Mouse (Mus musculus) CH12F3 (cell line): ENCODE measurements around the gene Mrpl54.

Experiments used
- in situ Hi-C: fragments of 300-500 bp; cut with MboI; formaldehyde crosslinking; loops from 2 replicates; pipeline ENCODE4 v1.14.3; 2020; ENCODE audit warnings: low sequenced_read_pairs

Gene Mrpl54

DNA sequence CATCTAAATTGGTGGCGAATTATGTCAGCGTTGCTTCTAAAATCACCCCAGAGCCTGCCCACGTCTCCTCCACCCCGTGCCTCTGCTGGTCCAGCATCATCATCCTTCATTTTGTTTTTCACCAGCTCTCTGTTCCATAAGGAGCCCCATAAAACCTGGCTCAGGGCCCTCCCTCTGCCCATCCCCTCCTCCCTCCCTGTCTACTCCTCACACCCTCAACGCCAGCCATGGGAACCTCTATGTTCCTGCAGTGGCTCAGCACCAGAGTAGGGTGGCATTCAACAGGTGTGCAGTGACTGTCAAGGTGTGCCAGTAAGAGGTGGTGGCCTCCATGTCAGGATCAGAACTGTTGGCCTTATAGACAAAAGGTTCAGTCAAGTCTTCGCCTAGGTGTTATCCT, 28.5 kb upstream of the Mrpl54 start:
- in situ Hi-C loops: no loop called here

DNA sequence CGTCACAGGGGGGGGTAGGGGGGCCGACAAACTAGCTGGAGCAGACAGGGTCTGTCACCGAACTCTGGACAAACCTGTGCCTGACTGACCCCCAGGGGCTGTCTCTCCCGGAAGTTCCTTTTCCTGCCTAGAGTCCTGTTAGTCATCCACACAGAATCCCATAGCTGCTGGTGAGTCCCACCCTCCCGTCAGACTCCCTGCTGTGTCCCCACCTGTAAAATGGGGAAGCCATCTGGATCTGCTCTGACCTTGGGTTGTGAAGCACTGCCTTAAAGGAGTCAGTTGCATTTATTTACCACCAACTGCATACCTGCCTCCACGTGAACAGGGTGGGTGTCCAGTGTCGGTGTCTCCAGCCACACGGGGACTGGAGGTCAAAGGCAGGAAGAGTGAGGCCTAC, 27.7 kb upstream of the Mrpl54 start:
- in situ Hi-C loops: no loop called here

DNA sequence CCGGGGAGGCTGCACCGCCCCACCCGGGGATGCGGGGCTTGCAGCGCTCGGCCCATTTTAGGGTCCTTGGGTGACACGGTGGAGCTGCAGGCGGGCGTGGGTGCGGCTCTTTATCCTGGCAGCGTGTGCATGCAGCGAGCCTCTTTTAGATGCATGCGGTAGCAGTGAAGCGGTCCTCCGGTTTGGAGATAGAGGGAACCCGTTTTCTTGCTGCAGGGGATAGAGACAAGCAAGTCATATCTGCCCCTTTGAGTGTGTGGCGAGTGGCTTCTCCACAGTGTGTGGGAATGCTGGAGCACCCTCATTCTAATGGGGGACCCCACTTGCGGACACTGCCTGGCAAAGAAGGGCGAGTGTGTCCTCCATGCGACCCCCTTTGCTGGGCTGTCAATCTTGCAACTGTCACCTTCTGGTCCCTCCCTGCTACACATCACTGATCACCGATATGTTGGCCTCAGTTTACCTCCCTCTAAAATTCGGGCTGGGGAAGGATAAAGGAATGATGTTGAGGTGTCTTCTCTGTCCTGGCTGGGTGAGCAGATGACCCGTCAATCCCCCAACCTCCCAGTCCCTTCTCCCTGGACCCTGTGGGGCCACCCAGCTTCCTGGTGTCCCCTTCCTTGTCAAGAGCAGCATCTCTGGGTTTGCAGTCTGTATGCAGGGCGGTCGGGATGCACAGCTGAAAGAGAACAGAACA, 26.7 kb upstream of the Mrpl54 start:
- in situ Hi-C loops: no loop called here

DNA sequence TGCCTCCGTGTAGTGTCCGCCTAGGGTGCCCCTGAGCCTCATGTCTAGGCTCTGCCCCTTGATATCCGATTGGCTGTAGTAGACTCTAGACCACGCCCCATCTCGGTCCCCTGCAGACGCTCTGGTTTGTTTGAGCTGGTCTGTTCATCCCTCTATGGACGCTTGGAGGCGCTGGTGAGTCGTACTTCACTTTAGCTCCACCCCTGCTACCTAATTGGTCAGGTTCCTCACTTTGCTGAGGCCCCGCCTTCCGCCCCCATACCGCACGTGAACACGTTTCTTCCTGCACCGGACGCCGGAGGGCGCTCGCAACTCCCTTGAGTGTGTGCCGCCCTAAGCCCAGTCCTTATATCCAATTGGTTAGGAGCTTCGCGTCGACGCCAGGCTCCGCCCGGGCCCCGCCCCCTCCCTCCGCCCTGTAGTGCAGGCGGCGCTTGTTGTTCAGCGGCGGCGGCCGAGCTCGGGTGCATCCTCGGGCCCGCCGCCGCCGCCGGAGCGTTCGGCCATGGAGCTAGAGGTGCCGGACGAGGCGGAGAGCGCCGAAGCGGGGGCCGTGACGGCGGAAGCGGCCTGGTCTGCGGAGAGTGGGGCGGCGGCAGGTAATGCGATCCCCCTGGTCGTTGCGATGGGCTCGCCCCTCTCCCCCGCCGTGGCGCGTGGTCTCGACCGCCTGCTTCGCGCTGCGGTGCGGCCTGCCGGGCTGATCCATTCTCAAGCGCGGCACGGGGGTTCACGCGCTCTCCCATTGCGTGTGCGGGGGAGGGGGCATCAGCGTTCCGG, 26.0 kb upstream of the Mrpl54 start, which contains the start of gene Pip5k1c:
Gene Pip5k1c, plus strand, starts transcription at position 410 of the 780 bp plus-strand sequence.
- in situ Hi-C loops: no loop called here

DNA sequence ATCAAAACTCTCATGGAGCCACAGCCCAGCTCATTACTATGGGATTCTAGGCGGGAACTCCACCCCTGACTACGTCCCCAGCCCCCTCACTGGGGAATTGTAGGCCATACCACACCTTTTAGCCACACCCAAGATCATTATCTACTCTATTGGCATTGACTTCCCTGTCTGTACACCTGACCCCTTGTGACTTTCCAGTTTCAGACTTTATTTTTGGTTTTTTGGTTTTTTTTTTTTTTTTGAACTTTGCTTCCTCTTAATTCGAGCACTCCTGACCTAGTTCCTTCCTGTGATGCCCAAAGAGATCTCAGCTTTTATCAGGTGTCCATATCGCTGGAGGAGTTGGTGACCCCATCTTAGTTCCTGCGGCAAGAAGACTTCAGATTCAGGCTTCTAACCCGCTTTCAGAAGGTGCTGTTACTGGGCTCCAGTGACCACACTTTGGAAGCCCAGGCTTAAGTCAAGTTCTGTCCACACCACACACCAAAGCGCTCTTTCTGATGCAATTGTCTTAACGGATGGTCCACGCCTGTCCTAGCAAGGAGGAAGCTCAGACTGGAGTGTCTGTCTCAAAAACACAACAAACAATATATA, 24.9 kb upstream of the Mrpl54 start, which contains the start of gene Tjp3:
Gene Tjp3, minus strand, starts transcription at position 71 of the 594 bp plus-strand sequence.
- in situ Hi-C loops: no loop called here

DNA sequence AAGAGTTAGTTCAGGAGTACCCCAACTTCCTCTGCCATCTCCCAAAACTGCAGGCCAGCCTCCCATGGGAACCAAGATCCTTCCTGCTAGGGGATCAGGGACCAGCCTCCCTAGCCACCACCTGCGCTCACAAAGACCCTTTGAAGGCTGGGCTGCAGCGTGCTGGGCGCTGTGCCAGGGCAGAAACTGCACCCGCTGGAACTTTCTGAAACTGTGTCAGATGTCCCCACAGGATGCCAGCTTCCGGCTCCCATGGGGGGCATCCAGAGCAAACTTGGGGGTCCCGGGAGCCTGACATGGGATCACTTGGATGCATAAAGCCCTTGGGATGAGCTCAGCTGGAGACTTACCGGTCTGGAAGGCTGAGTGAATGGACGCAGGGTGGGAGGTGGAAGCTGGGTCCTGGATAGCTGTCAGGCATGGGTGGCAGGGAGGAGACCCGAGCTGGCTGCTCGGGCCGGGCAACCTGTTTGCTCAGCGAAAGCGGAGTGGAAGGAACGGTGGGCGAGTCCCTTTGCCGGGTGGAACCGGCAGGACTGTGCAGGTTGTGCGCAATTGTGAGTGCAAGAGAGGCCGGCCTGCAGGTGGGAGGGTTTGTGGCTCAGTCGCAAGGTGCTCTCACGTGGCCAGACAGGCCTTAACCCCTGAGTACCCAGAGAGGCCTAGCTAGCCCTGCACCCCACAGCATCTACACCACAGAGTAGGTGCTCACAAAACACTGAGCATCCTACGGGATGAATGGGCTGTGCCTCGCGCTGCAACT, 24.1 kb upstream of the Mrpl54 start:
- in situ Hi-C loops: no loop called here

DNA sequence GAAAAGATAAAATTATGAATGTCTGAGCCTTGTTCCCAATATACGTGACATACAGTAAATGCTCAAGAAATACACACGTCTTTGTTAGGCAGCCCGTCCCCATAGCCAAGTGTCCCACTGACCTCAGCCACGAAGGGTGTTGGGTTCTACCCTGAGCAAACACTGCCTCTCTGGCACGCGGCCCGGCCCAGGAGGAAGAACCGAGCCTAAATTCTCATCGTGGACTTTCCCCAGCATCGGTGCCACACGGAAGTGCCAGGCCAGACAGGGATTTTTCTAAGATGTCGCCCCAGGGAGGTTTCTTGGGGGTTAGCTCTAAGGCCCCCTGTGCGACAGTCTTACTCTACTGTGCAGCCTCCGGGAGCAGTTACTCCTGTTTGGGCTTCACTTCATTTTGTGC, 23.1 kb upstream of the Mrpl54 start:
- in situ Hi-C loops: loop anchor here (5.0 kb wide), 1 partner anchor 52 kb away; the partner anchor contains the start of gene Gipc3

DNA sequence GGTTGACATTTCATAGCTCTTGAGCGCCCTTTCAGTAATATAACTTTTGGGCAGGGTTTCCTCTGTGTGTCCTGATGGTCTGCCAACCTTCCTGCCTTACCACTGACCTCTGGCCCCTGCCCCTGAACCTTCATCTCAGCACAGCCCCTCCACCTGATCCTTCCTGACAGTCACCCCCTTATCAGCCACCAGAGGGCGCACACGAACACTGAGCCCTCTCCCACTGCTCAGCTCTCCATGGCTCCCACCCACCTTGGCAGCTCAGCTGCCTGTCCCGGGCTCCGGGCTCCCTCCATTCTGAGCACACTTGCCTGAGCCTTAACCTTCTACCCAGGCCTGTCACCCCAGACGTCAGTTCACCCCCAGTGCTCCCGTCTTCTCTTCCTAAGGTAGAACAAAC, 22.5 kb upstream of the Mrpl54 start:
- in situ Hi-C loops: loop anchor here (5.0 kb wide), 1 partner anchor 53 kb away; the partner anchor contains the start of gene Gipc3

DNA sequence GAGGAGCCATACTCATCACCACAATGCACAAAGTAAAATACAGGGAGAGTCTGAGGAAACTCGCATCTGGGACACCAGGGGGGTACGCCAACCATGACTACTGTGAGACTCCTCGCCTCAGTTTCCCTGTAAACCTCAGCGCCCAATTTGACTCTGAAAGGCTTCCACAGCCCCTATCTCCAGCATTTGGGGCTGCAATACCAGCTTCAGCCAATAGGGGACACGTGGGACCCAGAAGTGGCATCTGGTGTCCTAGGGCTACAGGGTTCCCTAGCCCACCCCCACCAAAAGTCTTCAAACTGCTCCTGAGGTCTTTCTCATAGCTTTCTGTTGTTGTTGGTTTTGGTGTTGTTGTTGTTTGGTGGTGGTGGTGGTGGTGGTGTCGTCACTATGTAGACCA, 21.9 kb upstream of the Mrpl54 start:
- in situ Hi-C loops: loop anchor here (5.0 kb wide), 1 partner anchor 54 kb away; the partner anchor contains the start of gene Gipc3

DNA sequence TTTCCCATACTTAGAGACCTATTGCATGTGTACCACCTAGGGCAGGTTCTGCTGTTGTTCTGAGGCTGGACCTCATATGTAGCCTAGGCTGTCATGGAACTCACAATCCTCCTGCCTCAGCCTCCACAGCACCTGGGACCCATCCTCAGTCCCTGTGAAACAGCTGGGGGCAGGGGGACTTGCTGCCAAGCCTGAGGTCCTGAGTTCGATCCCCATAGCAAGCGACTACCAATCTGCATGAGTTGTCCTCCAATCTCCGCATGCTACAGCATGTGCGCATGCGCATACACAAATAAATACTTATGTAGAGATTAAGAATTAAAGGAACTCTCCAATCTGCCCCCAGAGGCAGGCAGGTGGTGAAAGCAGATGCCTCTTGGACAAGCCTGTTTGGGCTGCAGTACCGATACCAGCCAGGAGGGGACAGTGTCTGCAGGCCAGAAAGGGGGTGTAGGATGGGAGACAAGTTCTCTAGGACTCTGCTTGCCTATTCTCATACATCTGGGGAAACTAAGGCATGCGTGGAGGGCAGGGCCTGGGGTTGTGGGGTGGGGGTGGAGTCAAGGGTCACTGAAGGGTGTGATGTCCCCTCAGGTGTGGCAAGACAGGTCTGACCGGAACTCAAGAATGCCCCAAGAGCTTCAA, 20.9 kb upstream of the Mrpl54 start:
- in situ Hi-C loops: loop anchor here (5.0 kb wide), 1 partner anchor 55 kb away; the partner anchor contains the start of gene Gipc3

DNA sequence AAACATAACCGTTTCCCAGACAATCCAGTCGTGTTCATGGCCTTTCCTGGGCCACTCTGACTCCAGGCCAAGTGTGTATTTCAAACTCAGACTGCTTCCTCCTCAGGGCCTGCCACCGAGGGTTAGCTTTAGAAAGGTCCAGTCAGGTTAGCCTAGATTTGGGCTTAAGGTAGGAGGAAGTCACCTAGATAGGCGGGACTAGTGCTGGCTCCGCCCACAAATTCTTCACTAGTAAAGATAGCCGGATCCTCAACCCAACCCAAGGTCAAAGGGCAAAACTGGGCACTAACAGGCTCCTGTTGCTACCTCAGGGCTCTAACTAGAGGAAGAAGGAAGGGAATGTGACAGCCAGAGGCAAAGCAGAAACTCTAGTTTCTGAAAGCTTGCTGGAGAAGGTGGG, 19.9 kb upstream of the Mrpl54 start:
- in situ Hi-C loops: loop anchor here (5.0 kb wide), 1 partner anchor 56 kb away; the partner anchor contains the start of gene Gipc3

DNA sequence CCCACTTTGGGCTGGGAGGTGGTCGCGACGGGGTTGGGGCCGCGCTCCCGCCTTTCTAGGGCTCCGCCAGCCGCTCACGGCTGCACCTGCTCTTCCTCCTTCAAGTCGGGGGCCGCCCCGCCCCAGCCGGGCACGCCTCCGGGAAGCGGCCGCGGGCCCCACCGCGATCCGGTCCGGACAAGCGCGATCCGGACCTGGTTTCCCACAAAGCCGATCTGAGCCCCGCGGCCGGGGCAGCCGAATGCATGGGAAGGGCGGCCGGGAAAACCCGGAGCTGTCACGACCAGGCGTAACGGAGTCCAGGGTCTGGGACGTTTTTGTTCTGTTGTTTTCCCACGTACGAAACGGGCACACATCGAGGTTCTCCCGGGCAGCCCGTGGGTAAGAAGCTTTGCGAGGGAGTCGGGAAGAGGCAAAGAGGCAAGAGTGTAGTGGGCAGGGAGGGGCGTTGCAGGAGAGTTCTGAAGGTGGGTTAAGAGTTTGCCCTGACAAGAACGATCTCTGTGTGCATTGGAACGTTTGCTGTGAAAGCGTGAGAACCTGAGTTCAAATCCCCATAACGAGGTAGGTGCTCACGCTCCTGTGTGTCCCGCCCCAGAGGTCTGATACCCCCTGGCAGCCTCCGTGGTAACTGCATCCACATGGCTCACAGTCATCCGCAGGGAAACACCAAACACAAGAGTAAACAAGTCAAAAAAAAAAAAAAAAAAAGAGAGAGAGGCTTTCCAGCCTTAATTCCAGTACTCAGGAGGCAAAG, 19.1 kb upstream of the Mrpl54 start:
- in situ Hi-C loops: loop anchor here (5.0 kb wide), 1 partner anchor 56 kb away; the partner anchor contains the start of gene Gipc3

DNA sequence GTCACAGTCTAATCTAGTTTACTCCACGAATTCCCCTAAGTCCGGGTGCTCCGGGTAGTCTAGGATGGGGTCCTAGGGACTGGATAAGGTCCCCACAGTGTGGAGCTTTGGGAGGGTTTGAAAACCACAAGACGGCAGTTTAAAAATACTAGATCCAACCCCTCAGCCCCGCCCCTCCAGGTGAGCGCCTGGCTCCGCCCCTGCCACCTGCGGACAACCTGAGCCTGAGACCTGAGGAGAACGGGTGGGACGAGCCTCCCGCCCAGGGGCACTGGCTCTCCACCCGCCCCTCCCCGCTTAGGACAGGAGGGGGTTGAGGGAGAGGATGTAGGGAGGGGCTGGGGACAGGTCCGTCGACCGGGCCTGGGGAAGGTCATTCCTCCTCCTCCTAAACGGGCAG, 18.0 kb upstream of the Mrpl54 start:
- in situ Hi-C loops: loop anchor here (5.0 kb wide), 1 partner anchor 58 kb away; the partner anchor contains the start of gene Gipc3

DNA sequence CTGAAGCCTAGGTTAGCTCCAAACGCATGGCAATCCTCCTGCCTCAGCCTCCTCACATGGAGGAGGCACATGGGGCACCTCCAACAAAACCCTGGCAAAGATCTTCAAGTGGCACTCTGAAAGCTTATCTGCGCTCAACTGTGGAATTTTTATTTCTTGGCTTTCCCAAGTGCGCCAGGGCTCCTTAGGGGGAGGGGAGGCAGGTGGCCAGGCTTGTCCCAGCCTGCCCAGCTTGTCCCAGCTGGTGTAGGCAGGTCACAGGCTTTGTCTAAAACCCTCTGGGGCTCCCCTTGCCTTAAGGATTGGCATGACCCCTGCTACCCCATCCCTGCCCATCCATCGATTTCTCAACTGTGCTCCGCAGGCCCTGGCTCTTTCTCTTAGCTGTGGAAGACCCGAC, 17.5 kb upstream of the Mrpl54 start:
- in situ Hi-C loops: no loop called here

DNA sequence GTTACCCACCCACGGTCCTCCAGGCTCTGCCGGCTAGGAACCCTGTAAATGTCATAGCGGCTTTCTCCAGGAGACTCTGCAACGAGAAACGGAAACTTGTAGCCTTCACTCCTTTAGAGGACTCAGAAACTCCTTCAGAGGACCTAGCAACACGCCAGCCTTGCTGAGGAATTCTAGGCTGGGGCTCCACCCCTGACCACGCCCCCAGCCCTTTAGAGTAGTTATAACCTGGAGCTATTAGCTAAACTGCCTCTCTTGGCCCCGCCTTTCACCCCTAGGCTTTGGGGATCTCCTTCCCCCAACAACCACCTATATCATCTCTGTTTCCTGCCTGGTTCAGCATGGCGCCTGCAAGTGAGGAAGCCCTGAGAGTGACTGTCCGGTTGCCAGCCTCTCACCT, 12.8 kb upstream of the Mrpl54 start:
- in situ Hi-C loops: no loop called here

DNA sequence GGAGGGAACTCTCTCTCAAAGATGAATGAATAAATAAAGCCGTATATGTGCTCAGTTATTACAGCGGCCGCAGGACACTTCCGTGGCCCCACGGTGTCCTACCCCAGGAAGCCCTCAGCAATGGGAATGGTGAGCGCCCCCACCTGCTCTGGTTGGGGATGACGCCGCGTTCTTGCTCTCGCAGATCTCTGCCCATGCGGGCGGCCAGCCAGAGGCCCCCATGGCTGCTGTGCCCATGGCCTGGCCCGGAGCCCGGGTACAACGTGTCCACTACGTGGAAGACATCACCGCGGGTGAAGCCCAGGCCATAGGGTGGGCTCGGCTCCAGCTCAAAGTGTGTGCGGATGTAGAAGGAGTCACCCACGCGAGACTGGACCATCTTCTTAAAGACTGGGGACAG, 10.9 kb upstream of the Mrpl54 start:
- in situ Hi-C loops: no loop called here

DNA sequence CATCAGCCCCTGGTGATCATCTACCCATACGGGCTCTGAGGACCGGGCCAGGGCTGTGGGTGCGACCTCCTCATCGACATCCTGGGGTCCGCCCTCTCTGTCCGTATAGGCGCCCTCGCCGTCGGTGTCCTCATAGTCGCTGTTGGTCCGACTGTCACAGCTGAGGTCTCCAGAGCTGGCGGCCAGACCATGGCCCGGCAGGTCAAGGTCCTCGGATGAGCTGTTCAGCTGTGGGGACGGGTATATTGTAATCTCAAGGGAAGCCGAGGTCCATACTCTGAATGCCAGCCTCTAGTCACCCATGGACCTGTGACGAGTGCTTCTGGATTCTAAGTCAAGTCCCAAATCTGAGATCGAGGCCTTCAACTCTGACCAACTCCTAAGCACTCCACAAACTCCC, 7.1 kb upstream of the Mrpl54 start:
- in situ Hi-C loops: no loop called here

DNA sequence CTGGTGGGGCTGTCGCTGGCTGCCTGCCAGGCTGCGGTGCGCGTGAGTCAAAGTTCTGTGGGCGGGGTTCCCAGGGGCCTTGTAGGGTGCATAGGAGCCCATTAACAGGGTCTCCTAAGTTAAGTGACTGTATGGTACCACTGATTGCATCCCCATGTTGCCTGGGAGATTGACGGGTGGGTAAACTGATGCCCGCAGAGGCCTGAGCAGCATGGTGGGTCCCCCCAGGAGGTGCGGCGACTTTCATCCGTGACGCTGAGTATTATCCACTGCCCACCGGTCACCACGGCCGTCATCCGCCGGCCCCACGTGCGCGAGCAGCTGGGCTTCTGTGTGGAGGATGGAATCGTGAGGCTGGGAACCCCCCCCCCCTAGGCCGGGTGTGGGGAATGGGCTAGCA, 5.6 kb upstream of the Mrpl54 start:
- in situ Hi-C loops: no loop called here

DNA sequence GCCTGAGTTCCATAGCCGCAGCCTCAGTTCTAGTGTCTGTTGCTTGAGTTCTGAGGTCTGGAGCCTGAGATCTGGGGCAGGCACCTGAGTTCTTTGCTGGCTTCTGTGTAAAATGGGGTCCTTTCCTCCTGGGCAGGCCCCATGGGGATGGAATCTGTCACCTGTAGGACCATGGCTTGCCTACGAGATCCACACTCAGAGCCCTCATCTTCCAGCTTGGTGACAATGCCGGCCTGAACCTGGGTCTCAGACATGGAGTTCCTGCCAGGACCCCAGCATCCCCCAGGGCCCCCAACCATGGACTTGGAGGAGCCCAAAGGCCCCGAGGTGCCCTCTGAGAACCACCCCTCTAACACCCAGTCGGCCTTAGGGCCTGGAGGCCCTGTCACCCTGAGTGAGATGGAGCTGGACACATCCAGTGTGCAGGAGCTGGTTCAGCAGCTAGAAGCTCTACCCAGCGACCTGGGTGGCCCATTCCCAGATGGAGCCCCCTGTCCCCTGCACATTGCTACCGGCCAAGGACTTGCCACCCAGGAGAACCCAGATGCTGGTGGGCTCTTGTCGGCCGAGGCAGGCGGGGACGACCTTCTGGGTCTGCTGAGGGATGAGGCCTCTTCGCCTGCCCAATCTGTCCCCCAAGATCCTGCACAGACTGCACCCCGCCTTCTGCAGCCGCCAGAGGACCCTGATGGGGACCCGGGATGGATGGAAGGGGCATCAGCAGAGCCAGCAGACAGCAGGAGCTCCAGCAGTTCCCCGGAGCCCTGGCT, 2.1 kb upstream of the Mrpl54 start:
- in situ Hi-C loops: no loop called here
